Mouse (Mus musculus): ENCODE data around the gene Fam186a. TPM values are rescaled to one million over a fixed set of nuclear protein-coding genes. Genes with fewer than 3 reads are reported as not detected.

Fam186a gene
- total RNA-seq, 1 experiment: 0.13 TPM

DNA sequence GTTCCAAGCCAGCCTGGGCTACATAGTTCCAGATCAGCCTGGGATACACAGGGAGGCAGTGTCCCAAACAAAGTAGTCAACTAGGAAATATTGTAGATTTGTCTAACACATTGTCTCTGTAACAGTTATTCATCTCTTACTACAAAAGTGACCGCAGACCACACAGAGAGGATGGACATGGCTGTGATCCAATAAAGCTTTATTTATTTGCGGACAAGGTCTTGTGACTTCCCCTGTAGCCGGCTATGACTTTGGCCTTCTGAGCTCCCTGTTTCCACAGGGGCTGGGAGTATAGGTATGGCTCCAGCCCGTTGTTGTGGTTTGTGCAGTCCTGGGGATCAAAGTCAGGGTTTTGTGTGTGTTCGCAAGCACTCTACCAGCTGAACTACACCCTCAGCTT is 88.3 kb downstream of the Fam186a start:
- Histone ChIP-seq H3K9ac (ENCODE audit: insufficient read depth, low read depth, low read length, poor library complexity, severe bottlenecking) (no peak overlapping the region), H3K4me3 (ENCODE audit: insufficient read depth in 1 of 2, low read depth in 1 of 2, low read length in 2 of 2, poor library complexity in 1 of 2, severe bottlenecking in 1 of 2) (no peak overlapping the region), H3K27ac (ENCODE audit: insufficient read depth, low read depth, low read length, poor library complexity, severe bottlenecking) (no peak overlapping the region), H3K36me3 (ENCODE audit: control insufficient read depth, insufficient read depth, low read length, poor library complexity, severe bottlenecking) (no peaks in the 10 kb centered on the region; the same call in 1 of the 2 replicates), H3K4me1 (ENCODE audit: control insufficient read depth in 2 of 2, insufficient read depth in 2 of 2, low read length in 2 of 2, poor library complexity in 1 of 2) (peaks cover 0 to 5% of the 10 kb centered on the region in 2 experiments; a peak in 2 of 4 replicates), H3K9me3 (ENCODE audit: control insufficient read depth, insufficient read depth, low read depth, low read length) (no peaks in the 10 kb centered on the region)
- TF ChIP-seq MAFK (IDR thresholded peaks at IDR 0.05; ENCODE audit: insufficient read depth, low read depth, low read length) (no peak), HCFC1 (IDR thresholded peaks at IDR 0.05; ENCODE audit: borderline replicate concordance, insufficient read depth, low read length) (no peak), ZC3H11A (IDR thresholded peaks at IDR 0.05; ENCODE audit: borderline replicate concordance, low read depth, low read length) (no peak), CHD2 (IDR thresholded peaks at IDR 0.05; ENCODE audit: low read depth, low read length) (no peak), ZNF384 (IDR thresholded peaks at IDR 0.05; ENCODE audit: low read depth, low read length) (no peak)
- in situ Hi-C loops (cut with MboI; ENCODE audit: low sequenced_read_pairs in 2 of 2, unreplicated experiment in 2 of 2): no loop called here
- no peak for DNase-seq (ENCODE audit: low read depth, low spot score)

DNA sequence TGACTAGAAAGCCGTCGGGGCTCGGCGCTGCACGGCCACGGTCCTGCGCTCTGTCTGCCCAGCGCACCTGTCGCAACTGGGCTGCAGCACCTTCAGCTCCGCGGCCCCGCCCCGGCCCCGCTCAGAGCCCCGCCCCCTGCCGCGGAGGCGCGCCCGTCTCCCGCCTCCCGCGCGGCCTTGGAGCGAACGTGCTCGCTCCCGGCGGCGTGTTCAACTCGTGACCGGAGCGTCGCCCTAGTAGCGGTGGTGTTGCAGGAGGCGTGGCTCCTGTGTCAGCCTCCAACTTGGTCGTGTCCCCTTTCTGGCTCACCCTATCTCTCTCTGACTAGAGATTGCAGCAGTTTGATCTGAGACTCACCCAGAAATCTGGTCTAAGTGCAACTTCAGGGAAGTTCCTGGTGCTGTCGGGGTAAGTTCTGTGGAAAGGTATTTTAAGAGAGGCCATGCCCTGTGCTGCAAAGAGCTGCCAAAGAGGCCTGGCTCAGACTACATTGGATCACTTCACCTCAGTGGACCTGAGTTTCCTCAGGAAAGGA is 91.5 kb downstream of the Fam186a start, which contains the start of gene Lima1:
TSS of gene Lima1 (minus strand) at position 123 of the 536 bp plus-strand sequence.
- in situ Hi-C loops (cut with MboI; ENCODE audit: low sequenced_read_pairs in 2 of 2, unreplicated experiment in 2 of 2): no loop called here
- TF ChIP-seq MAFK (IDR thresholded peaks at IDR 0.05; ENCODE audit: insufficient read depth, low read depth, low read length) (no peak), ZNF384 (IDR thresholded peaks at IDR 0.05; ENCODE audit: low read depth, low read length) (no peak), CHD2 (IDR thresholded peaks at IDR 0.05; ENCODE audit: low read depth, low read length) (no peak), HCFC1 (IDR thresholded peaks at IDR 0.05; ENCODE audit: borderline replicate concordance, insufficient read depth, low read length) (no peak), ZC3H11A (IDR thresholded peaks at IDR 0.05; ENCODE audit: borderline replicate concordance, low read depth, low read length) (no peak)
- Histone ChIP-seq H3K4me1 (ENCODE audit: control insufficient read depth in 2 of 2, insufficient read depth in 2 of 2, low read length in 2 of 2, poor library complexity in 1 of 2) (peaks cover 0 to 8% of the 10 kb centered on the region in 2 experiments; a peak in 1 of 4 replicates), H3K9me3 (ENCODE audit: control insufficient read depth, insufficient read depth, low read depth, low read length) (no peaks in the 10 kb centered on the region), H3K4me3 (ENCODE audit: insufficient read depth in 1 of 2, low read depth in 1 of 2, low read length in 2 of 2, poor library complexity in 1 of 2, severe bottlenecking in 1 of 2) (peak within 1 kb of the TSS; percentile 77 to 90), H3K36me3 (ENCODE audit: control insufficient read depth, insufficient read depth, low read length, poor library complexity, severe bottlenecking) (no peaks in the 10 kb centered on the region; the same call in 1 of the 2 replicates), H3K27ac (ENCODE audit: insufficient read depth, low read depth, low read length, poor library complexity, severe bottlenecking) (peak within 1 kb of the TSS; percentile 68), H3K9ac (ENCODE audit: insufficient read depth, low read depth, low read length, poor library complexity, severe bottlenecking) (peak within 1 kb of the TSS; percentile 73)
- DNase-seq (ENCODE audit: low read depth, low spot score): peak; percentile 87

DNA sequence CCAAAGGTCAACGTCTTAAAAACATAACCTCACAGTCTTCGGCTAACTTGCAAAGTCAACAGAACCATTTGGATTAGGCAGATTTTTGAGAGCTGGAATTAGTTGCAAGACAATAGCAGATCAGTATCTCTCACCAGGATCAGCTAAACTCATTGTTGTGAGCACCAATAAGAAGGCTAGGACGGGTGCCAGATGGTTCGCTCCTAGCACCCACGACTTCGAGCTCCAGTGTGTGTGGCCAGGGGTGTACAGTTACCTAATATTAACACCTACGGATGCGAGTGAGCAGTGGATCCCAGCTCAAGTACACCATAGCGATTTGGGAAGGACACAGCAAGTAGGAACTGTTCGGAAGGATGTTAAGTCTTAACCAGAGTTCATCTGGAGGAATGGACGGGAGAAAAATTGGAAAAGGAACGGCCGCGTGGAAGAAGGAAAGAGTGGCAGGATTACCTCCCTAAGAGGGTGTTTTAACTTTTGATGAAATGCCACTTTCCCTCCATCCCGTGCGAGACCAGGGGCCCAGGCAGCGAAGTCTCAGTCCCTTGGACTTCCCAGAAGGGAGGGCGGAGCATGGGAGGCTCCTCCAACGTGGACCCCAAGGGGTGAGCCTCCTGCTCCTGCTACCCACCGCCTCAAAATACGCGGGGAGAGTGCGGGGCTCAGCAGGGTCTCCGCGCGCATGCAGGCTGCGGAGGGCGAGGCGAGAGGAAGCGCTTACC is 92.1 kb downstream of the Fam186a start:
- TF ChIP-seq MAFK (IDR thresholded peaks at IDR 0.05; ENCODE audit: insufficient read depth, low read depth, low read length): no peak
- no peak for TF ChIP-seq CHD2 (IDR thresholded peaks at IDR 0.05; ENCODE audit: low read depth, low read length)
- no peak for TF ChIP-seq ZC3H11A (IDR thresholded peaks at IDR 0.05; ENCODE audit: borderline replicate concordance, low read depth, low read length)
- no peak for TF ChIP-seq ZNF384 (IDR thresholded peaks at IDR 0.05; ENCODE audit: low read depth, low read length)
- in situ Hi-C loops (cut with MboI; ENCODE audit: low sequenced_read_pairs in 2 of 2, unreplicated experiment in 2 of 2): no loop called here
- Histone ChIP-seq H3K4me1 (ENCODE audit: control insufficient read depth in 2 of 2, insufficient read depth in 2 of 2, low read length in 2 of 2, poor library complexity in 1 of 2) (peaks cover 0 to 8% of the 10 kb centered on the region in 2 experiments; a peak in 1 of 4 replicates), H3K9me3 (ENCODE audit: control insufficient read depth, insufficient read depth, low read depth, low read length) (no peaks in the 10 kb centered on the region), H3K9ac (ENCODE audit: insufficient read depth, low read depth, low read length, poor library complexity, severe bottlenecking) (peak overlapping the region; percentile 73), H3K36me3 (ENCODE audit: control insufficient read depth, insufficient read depth, low read length, poor library complexity, severe bottlenecking) (peaks cover 1% of the 10 kb centered on the region; the same call in 1 of the 2 replicates), H3K4me3 (ENCODE audit: insufficient read depth in 1 of 2, low read depth in 1 of 2, low read length in 2 of 2, poor library complexity in 1 of 2, severe bottlenecking in 1 of 2) (peak overlapping the region; percentile 77 to 90), H3K27ac (ENCODE audit: insufficient read depth, low read depth, low read length, poor library complexity, severe bottlenecking) (peak overlapping the region; percentile 68)
- no peak for DNase-seq (ENCODE audit: low read depth, low spot score)

DNA sequence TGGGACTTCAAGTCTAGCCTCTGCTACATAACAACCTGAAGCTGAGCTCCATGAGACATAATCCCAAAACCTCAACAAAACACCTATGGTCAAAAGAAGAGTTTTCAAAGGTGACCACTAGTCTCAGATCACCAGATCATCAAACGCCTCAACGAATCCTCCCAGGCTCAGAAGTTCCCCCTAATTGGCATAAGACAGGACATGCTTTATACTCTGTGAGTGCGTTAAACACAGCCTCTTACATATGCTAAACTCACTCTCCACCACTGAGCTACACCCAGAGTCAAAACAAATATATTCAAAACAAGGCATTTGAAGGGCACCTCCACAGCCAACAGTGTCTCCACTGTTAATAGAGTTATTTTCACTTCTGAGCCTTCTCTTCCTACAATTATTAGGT is 94.3 kb downstream of the Fam186a start:
- H3K36me3 ChIP-seq (ENCODE audit: control insufficient read depth, insufficient read depth, low read length, poor library complexity, severe bottlenecking): peaks cover 11% of the 10 kb centered on the region; the same call in 1 of the 2 replicates
- peak; percentile 12; the same call in 1 of the 2 replicates for TF ChIP-seq CHD2 (IDR thresholded peaks at IDR 0.05; ENCODE audit: low read depth, low read length)
- no peak for TF ChIP-seq ZNF384 (IDR thresholded peaks at IDR 0.05; ENCODE audit: low read depth, low read length)
- TF ChIP-seq HCFC1 (IDR thresholded peaks at IDR 0.05; ENCODE audit: borderline replicate concordance, insufficient read depth, low read length): 0 out of 2 replicates have a peak, but pooled peaks have one; percentile 30
- peaks cover 0 to 8% of the 10 kb centered on the region in 2 experiments; a peak in 1 of 4 replicates for H3K4me1 ChIP-seq (ENCODE audit: control insufficient read depth in 2 of 2, insufficient read depth in 2 of 2, low read length in 2 of 2, poor library complexity in 1 of 2)
- peak overlapping the region; percentile 79; the same call in 1 of the 2 replicates for H3K27ac ChIP-seq (ENCODE audit: insufficient read depth, low read depth, low read length, poor library complexity, severe bottlenecking)
- DNase-seq (ENCODE audit: low read depth, low spot score): peak; percentile 70
- H3K9me3 ChIP-seq (ENCODE audit: control insufficient read depth, insufficient read depth, low read depth, low read length): no peaks in the 10 kb centered on the region
- in situ Hi-C loops (cut with MboI; ENCODE audit: low sequenced_read_pairs in 2 of 2, unreplicated experiment in 2 of 2): no loop called here
- no peak overlapping the region for H3K9ac ChIP-seq (ENCODE audit: insufficient read depth, low read depth, low read length, poor library complexity, severe bottlenecking)
- peak overlapping the region; percentile 54 to 90 for H3K4me3 ChIP-seq (ENCODE audit: insufficient read depth in 1 of 2, low read depth in 1 of 2, low read length in 2 of 2, poor library complexity in 1 of 2, severe bottlenecking in 1 of 2)

Other genes with a start within 250 kb of the Fam186a start
- 0.85 and 1.1 TPM in 2 replicates for gene Gpd1, start 249.5 kb downstream of the Fam186a start, total RNA-seq (2012; rRNA removed)
- gene Cox14, start 241.4 kb downstream of the Fam186a start, total RNA-seq (2012; rRNA removed): 68.8 and 86.6 TPM in 2 replicates
- 107 and 126 TPM in 2 replicates for gene Cers5, start 194.2 kb downstream of the Fam186a start, total RNA-seq (2012; rRNA removed)
- 69.9 and 92.7 TPM in 2 replicates for gene Lima1, start 91.6 kb downstream of the Fam186a start, total RNA-seq (2012; rRNA removed)
- 283 and 304 TPM in 2 replicates for gene Larp4, start 3.0 kb upstream of the Fam186a start, total RNA-seq (2012; rRNA removed)
- gene Dip2b, start 71.6 kb upstream of the Fam186a start, total RNA-seq (2012; rRNA removed): 18.6 and 21.1 TPM in 2 replicates